Mouse (Mus musculus): ENCODE data around the gene Nupr1l. TPM values are rescaled to one million over a fixed set of nuclear protein-coding genes. Genes with fewer than 3 reads are reported as not detected.

Nupr1l gene
- not detected for total RNA-seq (2021)
- long read RNA-seq, experiment 1: 0 reads
- long read RNA-seq, experiment 2: 0 reads

- Histone ChIP-seq H3K27ac (peak within 1 kb of the TSS; percentile 94), H3K4me3 (peak within 1 kb of the TSS; percentile 81)
- TF ChIP-seq CTCF (IDR thresholded peaks at IDR 0.05): peak; percentile 44
- intact Hi-C loops (cut with DNase I): loop anchor here (5.0 kb wide), 1 partner anchor 94 kb away; the partner anchor contains the start of gene Gusb
- DNase-seq: peak; percentile 93
Measured at GRCm38 (mm10) chr5:129908242-129908965, at the start of gene Nupr1l. Gene Nupr1l (plus strand): TSS chr5:129908540.

DNA sequence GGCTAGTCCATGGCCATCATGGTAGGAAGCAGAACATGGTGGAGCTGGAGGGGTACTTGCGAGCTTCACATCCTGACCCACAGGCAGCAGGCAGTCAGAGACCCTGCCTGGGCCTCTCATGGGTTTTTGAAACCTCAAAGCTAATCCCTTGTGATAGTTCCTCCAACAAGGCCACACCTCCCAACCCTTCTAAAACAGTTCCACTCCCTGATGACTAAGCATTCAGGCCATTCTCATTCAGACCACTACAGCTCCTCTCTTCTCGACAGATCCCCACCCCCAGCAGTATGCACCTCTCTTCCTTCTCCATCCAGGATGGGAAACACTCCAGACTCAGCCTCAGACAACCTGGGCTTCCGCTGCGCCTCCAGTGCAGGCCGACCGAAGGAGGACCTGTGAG is 46.0 kb upstream of the Nupr1l start:
- peak overlapping the region; percentile 13; the same call in 1 of the 2 replicates for H3K27ac ChIP-seq
- no peak for TF ChIP-seq CTCF (IDR thresholded peaks at IDR 0.05)
- H3K4me3 ChIP-seq: no peak overlapping the region
- intact Hi-C loops (cut with DNase I): no loop called here
- DNase-seq: no peak

DNA sequence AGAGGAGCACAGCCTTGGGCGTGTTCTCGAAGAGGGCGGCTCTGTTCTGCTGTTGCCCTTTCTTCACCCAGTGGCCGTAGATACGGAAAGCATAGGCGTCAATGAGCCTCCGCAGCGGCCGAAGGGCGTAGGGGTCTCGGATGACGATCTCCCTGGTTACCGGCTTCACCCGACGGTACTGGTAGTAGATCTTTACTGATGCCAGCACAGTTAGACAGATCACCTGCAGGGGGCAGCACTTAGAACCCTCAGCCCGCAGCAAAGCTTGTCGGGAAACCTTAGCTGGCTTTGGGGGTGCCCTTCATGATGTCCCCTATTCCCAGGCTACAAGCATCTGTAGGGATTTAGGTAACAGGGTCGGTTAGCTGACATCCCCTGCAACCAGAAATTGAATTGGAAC is 43.9 kb upstream of the Nupr1l start:
- peak; percentile 73 for DNase-seq
- H3K4me3 ChIP-seq: peak overlapping the region; percentile 35
- TF ChIP-seq CTCF (IDR thresholded peaks at IDR 0.05): peak; percentile 73
- intact Hi-C loops (cut with DNase I): no loop called here
- peak overlapping the region; percentile 72 for H3K27ac ChIP-seq

- peak; percentile 71 for DNase-seq
- Histone ChIP-seq H3K27ac (peak overlapping the region; percentile 67), H3K4me3 (no peak overlapping the region)
- TF ChIP-seq CTCF (IDR thresholded peaks at IDR 0.05): no peak
- intact Hi-C loops (cut with DNase I): no loop called here
Measured at GRCm38 (mm10) chr5:129865841-129866240, 42.5 kb upstream of the Nupr1l start.

- intact Hi-C loops (cut with DNase I): no loop called here
- no peak for TF ChIP-seq CTCF (IDR thresholded peaks at IDR 0.05)
- no peak for DNase-seq
- Histone ChIP-seq H3K4me3 (no peak overlapping the region), H3K27ac (peak overlapping the region; percentile 89)
Measured at GRCm38 (mm10) chr5:129869238-129869995, 38.9 kb upstream of the Nupr1l start.

GRCm38 (mm10) chr5:129871238-129871637 is 37.1 kb upstream of the Nupr1l start:
- intact Hi-C loops (cut with DNase I): no loop called here
- peak overlapping the region; percentile 89 for H3K27ac ChIP-seq
- no peak for TF ChIP-seq CTCF (IDR thresholded peaks at IDR 0.05)
- peak; percentile 64 for DNase-seq
- H3K4me3 ChIP-seq: peak overlapping the region; percentile 19; the same call in 1 of the 2 replicates

DNA sequence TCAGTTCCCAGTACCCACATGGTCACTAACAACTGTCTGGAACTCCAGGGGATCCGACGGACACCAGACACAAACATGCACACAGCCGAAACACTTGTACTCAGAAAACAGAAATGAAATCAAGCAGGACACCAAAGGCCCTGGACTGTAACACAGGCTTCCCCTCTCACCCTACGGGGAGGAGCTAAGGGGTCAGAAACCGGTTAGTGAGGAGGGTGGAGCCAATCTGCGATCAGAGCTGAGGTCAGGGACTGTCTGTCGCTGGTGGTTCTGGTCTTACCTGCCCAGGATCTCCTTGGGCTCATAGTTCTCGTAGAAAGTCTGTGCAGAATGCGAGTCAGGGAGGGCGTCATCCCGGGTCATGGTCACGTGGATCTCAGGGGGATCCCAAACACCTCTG is 34.4 kb upstream of the Nupr1l start:
- no peak for TF ChIP-seq CTCF (IDR thresholded peaks at IDR 0.05)
- DNase-seq: no peak
- H3K4me3 ChIP-seq: peak overlapping the region; percentile 40
- intact Hi-C loops (cut with DNase I): no loop called here
- peak overlapping the region; percentile 89 for H3K27ac ChIP-seq

- TF ChIP-seq CTCF (IDR thresholded peaks at IDR 0.05): no peak
- intact Hi-C loops (cut with DNase I): no loop called here
- DNase-seq: no peak
Measured at GRCm38 (mm10) chr5:129875098-129875497, 33.2 kb upstream of the Nupr1l start.

DNA sequence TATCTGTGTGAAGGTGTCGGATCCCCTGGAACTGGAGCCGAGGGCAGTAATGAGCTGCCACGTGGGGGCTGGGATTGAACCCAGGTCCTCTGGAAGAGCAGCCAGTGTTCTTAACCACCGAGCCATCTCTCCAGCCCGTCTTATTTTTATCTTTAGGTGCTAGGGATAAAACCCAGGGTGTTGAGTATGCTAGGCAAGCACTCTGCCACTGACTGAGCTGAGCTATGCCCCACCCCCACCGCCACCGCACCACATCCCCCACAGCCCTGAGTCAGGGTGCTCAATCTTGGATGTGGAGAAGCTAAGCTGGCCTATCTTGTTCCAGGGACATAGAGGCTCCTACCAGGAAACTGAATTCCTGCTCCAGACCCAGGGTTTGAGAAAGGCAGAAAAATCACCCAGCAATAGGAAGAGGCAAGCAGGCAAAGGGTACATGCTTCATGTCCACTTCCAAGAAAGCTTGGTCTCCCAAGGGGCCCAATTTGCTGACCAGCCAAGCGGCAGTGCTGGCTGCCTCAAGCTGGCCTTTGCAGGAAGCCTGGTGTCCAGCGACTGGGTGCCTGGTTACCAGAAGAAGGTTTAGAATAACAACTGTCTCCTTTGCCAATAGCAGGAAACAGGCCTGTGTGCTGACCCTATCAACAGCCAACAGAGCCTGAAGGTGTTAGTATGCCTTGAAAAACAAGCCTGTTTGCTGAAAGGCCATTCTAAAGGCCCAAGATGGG is 30.4 kb upstream of the Nupr1l start:
- intact Hi-C loops (cut with DNase I): no loop called here
- H3K4me3 ChIP-seq: peak overlapping the region; percentile 75
- H3K27ac ChIP-seq: peak overlapping the region; percentile 97
- peak; percentile 89 for DNase-seq
- TF ChIP-seq CTCF (IDR thresholded peaks at IDR 0.05): no peak

More at GRCm38 (mm10) chr5:129875098-129875497, 33.2 kb upstream of the Nupr1l start:
- peak overlapping the region; percentile 48 for H3K4me3 ChIP-seq
- peak overlapping the region; percentile 74 for H3K27ac ChIP-seq

DNA sequence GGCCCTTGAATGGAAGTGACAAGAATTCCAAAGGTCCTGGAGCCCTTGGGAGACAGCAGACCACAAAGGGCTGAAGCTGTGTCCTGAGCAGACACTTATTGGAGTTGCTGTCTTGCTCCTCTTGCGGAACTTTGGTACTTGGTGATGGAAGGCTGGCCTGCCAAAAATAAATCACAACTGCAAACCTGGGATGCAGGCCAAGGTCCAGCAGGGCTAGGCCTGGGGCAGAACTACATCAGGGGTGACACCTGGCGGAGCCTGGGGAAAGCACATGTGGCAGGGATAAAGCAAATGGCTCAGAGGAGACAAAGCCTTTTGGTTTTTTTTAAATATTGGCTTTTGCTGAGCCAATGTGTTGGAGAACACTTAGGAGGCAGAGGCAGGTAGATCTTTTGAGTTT is 29.4 kb upstream of the Nupr1l start:
- DNase-seq: peak; percentile 93
- H3K4me3 ChIP-seq: peak overlapping the region; percentile 75
- peak overlapping the region; percentile 97 for H3K27ac ChIP-seq
- intact Hi-C loops (cut with DNase I): no loop called here
- peak; percentile 84 for TF ChIP-seq CTCF (IDR thresholded peaks at IDR 0.05)

DNA sequence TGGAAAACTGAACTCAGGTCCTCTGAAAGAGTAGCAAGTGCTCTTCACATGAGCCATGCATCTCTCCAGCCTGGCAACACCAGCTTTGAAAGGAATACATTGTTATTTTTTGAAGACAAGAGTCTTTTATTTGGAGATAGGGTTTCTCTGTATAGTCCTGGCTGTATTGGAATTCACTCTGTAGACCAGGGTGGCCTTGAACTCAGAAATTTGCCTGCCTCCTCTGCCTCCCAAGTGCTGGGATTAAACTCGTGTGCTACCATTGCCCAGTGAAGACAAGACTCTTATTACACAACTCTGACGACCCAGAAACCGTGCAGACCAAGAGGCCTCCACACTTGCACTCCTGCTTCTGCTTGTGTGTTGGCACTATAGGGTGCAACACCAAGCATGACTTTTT is 28.5 kb upstream of the Nupr1l start:
- H3K27ac ChIP-seq: no peak overlapping the region; the same call in 1 of the 2 replicates
- intact Hi-C loops (cut with DNase I): no loop called here
- H3K4me3 ChIP-seq: no peak overlapping the region
- no peak for TF ChIP-seq CTCF (IDR thresholded peaks at IDR 0.05)
- no peak for DNase-seq

GRCm38 (mm10) chr5:129886271-129886670 is 22.1 kb upstream of the Nupr1l start:
- intact Hi-C loops (cut with DNase I): no loop called here
- Histone ChIP-seq H3K4me3 (peak overlapping the region; percentile 76), H3K27ac (peak overlapping the region; percentile 98)
- TF ChIP-seq CTCF (IDR thresholded peaks at IDR 0.05): no peak
- no peak for DNase-seq
